Mouse (Mus musculus) embryo, embryonic 10.5 days (tissue): ENCODE measurements at regions not wholly inside any gene's neighbourhood (a gene's known extent, or its start where the extent isn't known, plus 50 kb on each side); places are given as distances from the start of the nearest gene placed in this dataset.

Experiments used
- DNase-seq: peaks from one replicate; pipeline ENCODE4 v3.0.0-alpha.2; 2015; ENCODE audit warnings: low spot score

DNA sequence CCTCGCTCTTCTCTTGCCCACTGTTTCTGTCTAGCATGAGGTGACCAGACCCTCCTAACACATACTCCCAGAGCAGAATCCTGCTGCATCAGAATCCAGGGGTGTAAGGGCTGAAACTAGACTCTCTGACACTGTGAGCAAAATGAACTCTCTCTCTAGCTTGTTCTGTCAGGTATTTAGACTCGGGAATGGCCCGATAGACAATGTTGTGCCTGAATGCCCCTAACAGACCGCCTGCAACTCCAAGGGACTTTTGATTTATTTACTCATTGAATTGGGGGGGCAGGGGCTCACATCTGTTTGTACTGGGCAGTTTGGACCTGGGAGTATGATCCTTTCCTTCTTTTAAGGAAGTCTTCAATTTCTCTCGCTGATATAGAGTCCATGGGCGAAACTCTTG lies 469.3 kb upstream of the Trpc7 start:
- DNase-seq = no peak

DNA sequence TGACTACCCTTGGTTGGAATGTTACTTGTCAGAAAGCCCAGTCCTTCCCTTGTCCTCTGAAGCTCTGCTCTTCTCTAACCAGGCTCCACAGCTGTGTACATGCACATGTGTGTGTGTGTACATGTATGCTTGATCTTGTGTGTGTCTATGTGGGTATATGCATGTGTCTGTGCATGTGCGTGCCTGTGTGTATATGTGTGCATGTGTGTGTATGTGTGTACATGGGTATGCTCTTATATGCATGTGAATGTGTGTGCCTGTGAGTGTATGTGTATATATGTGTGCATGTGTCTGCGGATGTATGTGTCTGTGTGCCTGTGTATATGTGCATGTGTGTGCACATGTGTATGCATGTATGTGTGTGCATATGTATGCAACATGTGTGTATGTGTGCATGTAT lies 468.6 kb upstream of the Trpc7 start:
- no peak for DNase-seq

DNA sequence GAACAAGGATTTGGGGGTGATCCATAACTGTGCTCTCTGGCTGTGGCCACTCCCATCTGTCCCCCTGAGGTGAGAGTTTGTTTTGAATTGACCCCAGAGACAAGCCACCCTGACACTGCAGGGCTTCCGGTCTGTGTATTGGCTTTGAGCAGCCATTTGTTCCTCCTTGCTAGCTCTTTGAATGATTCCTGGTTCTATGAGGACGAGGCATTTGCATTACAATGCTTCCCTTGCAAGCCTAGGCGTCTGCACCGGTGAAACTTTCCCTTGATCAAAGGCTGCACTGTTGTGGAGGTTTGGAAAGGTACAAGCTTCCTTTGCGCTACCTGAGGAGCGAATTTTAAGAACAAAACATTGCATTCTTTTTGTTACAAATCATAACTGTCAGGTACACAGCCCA lies 466.8 kb upstream of the Trpc7 start:
- DNase-seq = peak; percentile 24

DNA sequence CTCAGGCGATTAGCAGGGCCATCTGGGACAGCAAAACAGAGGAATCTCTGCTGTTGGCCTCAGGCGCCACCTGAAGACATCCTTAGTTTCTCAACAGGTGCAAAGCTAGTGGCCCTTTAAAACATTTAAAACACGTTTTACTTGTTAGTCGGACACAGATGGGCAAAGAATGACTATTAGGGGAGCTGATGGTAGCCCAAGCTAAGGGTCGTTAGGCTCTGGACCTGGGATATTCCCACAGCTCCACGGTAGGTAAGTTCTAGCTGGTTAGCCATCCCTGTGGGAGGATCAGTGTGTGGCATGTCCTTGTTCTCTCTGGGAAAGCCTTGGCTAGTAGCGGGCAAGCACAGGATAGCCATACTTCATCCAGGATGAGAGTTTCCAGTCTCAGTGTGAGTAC lies 465.5 kb upstream of the Trpc7 start:
- DNase-seq = no peak

DNA sequence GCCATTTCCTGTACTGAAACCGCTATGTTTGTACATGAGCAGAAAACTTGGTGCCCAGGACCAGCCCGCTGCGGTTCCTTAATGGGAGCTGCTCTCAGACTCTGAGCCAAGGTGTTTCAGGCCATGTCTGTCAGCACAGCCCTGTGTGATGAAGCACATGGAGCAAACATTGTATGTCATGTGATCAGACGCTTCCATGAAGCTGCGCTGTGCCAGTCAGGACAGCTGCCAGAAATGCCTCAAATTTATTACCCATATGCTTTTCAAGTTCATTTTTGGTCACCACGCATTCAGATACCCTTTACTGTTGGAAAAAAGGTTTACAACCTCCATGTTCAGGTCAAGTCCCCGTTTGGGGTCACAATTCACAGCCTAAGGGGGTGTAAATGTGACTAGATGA lies 458.8 kb upstream of the Trpc7 start:
- no peak for DNase-seq

DNA sequence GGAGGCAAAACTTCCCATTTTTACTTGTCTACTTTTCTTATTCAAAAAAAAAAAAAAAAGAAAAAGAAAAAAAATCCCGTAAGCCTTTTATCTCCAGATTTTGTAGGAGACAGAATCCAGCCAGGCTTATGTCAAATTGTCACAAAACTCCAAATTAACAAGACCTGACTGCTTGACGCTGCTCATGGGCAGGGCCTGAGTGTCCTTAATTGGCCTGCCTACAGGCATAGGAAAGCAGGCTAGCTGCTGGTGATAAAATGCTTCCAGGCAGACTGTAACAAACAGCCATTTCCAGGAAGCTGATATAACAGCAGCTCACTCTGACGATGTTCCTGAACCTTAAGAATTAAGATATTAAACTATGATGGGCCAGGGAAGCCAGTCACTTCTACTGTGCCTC lies 458.2 kb upstream of the Trpc7 start:
- no peak for DNase-seq

DNA sequence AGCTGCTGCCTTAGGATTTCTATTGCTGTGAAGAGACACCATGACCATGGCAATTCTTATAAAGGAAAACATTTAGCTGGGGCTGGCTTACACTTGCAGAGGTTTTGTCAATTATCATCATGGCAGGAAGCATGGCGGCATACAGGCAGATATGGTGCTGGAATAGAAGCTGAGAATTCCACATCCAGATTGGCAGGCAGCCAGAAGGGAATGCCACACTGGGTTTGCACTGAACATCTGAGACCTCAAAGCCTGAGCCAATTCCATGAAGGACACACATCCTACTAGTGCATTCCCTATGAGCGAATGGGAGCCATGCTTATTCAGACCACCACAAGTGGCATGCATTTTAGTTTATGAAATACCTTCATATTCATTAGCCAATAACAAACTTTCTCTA lies 455.0 kb upstream of the Trpc7 start:
- DNase-seq = no peak

DNA sequence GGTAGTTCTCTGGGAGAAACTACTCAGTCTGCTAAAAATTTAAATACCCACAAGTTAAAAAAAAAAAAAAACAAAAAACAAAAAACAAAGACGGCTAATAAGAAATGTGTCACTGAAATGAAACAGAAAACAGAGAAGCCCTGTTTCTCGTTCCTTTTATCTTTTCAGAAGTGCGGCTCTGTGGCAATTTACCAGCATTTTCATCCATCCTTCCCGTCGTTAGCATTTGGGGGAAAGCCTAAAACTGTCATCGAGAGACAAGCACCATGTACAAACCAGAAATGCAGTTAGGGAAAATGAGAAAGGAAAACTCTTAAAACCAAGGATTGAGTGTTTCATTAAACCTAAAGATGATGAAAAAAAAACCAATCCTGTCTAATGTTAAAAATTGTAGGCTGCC lies 442.9 kb upstream of the Trpc7 start:
- no peak for DNase-seq

DNA sequence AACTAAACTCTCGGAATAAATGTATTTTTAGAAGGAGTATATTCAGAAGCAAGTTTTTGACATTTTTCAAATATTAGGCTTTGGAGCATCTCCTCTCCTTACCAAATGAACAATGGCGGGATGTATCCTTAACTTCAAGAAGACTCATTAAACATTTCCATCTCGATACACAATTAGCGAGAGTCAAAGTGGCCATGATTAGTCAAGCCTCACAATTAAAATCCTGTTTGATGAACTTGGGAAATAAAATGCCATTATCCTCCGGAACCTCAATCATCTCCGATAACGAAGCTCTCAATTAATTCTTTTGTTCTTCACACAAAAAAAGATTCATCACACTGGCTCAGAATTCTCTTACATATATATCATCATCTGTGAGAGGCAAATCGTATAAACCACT lies 440.8 kb upstream of the Trpc7 start:
- no peak for DNase-seq

DNA sequence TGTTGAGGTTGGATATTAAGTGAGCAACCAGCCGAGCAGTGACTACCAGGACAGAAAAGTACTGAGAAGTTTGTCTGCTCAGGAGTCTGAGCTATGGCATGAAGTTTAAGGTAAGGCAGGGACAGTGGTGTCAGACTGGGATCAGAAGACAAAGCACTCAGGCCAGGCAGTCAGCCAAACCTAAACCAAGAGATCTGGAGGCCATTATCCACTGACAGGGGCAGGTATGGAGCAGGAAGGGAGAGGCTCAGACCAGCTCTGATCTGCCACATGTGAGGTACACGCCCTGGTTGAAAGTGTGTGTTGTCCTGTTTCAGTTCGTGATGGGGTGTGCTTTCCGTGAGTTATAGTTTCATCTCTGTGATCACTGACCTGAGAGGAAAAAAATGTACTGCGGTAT lies 437.2 kb upstream of the Trpc7 start:
- no peak for DNase-seq

DNA sequence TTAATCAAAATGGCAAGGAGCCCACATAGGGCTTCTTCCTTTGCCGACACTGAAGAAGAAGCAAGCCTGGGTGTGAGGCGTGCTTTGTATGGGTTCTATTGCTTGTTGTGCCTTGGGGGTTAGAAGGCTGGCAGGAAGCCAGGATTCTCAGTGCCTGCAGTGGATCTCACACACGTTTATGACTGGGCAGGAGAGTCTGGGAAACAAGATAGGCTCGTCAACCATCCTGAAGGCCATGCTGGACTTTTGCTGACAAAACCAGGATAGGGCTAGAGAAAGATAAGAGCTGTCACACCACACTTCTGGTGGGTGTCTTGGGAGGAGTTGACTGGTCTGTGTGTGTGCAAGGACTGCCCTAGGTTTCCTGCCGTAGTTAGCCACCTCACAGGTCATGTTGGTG lies 436.1 kb upstream of the Trpc7 start:
- no peak for DNase-seq

DNA sequence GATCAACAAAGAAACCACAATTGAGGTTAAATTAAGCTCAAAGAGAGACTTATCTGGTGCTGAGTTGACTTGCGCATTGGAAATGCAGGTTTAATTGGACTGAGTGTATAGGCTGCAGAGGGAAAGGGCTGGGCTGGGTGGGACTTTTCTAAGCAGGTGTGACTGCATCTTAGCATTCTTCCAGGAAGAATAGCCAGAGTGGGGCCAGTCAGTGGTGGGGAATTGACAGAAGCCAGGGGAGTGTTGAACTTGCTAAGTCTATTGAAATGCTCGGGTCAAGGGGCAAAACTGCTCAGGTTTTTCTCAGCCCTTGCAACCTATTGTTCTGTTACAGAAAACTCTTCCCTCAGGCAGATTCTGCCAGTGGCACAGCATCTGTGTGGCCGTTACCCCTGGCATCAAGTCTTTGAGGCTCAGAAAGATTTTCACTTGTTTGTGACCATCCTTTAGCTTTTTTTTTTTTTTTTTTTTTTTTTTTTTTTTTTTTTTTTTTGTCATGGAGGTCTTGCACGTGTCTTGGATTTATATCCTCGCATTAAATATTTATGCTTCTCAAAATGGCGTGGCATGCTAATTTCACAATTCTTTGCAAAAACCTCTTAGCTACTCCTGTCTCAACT lies 429.6 kb upstream of the Trpc7 start:
- no peak for DNase-seq

DNA sequence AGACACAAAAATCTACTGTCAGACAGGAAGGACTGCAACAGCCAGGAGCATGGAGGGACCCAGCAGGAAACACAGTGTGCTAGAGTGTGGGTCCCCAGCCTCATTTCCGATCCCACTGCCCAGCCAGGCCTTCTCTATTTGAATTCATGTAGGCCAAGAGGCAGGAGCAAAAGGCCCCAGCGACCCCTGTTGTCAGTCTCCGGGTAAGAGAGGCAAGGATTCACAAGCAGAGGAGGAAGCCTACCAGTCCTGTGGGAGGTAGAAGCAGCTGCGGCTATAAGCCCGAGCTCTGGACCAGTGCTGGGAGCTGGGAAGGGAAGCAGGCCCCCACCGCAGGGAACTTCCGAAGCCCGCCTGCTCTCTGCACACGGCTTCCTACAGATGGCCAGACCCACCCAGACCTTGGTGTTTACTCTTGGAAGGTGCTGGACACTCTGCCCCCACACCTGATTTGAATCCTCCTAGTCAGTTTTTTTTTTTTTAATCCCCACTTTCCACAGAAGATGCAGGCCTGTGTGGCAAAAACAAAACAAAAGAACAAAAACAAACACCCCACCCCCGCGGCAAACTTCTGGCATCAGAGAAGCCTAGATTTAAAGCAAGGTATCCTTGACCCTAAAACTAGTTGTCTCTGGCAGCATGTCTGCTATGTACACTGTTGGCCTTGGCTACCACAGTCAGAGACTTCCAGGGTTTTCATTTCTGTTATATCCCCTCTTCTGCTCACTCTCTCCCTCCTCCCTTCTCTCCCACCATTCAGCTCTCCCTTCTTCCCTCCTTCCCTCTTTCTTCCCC lies 420.6 kb upstream of the Trpc7 start:
- DNase-seq = peak; percentile 61

DNA sequence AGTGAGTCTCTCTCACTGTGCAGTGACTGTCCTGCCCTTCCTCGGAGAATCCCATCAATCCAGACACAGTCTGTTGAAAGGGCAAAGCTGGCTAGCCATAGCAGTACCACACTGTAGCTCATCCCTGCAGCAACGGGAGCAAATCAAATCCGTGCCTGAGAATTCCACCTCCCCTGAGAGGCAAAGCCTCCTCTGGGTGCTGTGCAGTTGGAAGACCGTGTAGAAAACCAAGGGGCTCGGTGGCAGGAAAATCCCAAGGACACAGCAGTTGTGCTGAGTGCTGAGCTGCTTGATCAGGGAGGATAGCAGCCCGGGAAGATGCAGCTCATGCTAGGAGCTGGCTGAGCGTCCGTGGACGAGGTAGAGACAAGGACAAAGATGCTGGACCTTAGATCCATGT lies 418.7 kb upstream of the Trpc7 start:
- DNase-seq = no peak

DNA sequence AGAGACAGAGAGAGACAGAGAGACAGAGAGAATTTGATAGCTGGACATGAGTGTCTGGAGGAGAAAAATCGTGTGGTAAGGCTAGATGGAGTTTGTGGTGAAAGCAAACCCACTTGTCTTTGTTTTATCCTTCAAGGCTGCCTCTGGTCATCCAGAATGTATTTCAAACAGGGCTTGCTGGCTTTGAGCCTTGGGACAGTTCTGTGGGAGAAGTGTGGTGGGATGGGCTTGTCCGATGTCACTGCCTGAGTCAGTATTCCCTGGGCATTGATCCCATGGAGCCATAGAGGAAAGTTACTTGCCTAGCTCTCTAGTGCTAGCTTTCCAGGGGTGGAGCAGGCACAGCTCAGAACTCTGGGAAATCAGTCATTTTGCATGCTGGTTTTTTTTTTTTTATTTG lies 417.9 kb upstream of the Trpc7 start:
- DNase-seq = no peak

DNA sequence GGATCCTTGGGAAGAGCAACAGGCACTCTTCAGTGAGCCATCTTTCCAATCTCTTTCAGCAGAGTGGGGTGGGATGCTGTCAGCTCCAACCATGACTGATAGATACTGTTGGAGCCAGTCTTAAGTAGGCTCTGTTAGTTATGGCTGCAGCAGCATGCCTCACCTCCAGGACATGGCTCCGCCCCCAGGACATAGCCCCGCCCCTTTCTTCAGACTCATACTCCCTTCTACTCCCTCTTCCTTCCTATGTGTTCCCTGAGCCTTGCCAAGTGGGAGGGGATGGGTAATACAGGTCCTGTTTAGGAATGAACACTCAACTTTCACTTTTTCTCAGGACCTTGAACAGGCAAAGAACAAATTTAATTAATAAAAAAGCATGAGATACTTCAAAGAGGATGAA lies 415.4 kb upstream of the Trpc7 start:
- no peak for DNase-seq

DNA sequence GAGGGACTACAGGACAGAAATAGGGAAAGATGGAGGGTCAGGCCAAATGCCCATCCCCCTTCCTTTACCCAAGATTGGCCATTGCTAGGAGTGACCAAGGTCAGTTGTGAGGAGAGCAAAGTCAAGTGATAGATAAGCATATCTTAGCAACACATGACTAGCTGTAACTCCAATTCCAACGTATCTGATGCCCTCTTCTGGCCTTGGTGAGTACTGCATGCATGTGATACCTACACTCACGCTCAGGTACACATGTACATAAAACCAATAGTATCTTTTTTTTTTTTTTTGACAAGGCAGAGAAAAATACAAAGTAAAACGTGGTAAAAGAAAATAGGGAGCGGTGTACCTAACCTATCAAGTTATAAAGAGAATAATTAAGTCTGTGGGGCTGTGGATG lies 413.8 kb upstream of the Trpc7 start:
- DNase-seq = no peak

DNA sequence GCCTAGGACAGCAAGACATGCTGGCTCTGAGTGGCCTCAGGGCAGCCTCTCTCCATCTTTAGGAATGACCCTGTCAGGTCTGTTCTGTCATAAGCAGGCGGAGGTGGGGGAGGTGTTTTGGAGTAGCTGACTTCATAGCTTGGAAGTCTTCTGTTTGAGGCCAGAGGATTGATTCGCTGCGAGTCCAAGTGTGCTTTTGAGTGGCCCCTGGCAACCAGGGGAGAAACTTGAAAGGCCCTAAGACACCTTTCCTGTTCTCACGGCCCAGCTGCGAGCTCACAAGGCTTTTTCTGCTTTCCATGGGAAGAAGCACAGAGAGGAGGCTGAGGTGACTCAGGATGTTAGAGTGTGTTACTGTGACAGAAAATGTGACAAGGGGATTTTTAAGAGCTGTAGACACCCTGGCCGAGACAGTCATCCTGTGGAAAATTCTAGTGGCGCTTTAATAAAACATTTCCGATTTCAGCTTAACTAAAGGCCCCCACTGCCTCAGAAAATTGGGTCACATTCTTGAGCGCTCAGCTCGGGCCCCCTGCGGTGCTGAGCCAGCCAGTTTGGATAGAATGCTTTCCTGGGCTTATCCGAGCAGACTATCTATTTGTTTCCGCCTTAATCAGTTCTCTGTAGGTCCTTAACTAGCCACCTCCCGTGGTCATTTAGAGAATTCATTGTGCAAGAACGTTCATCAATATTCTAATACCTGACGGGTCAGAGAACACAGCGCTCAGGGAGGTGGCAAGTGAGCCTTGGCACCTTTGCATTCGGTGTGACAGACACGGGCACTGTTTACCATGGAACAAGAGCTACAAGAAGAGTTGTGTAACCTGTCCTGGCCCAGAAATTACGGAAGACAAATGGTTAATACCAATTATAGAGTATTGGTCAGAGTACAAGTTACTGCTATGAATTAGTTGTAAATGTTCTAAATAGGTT lies 412.4 kb upstream of the Trpc7 start:
- DNase-seq = peak; percentile 11

DNA sequence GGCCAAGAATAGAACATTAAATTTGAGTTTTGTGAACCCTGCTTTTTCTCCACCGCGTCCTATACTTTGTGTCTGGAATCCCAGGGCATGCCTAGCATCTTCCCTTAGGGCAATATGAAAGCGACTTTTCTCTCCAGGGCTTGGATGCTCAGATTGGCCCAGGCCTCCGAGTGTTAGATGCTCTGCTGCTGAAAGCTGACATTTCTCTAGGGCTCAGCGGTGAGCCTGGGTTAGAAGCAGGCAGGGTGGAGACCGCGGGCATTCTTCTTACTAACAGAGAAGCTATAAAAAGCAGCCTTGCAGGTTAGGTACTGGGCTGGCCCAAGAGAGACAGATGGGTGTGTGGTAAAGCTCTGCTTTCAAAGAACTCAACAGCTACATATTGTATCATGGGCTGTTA lies 409.8 kb upstream of the Trpc7 start:
- no peak for DNase-seq

DNA sequence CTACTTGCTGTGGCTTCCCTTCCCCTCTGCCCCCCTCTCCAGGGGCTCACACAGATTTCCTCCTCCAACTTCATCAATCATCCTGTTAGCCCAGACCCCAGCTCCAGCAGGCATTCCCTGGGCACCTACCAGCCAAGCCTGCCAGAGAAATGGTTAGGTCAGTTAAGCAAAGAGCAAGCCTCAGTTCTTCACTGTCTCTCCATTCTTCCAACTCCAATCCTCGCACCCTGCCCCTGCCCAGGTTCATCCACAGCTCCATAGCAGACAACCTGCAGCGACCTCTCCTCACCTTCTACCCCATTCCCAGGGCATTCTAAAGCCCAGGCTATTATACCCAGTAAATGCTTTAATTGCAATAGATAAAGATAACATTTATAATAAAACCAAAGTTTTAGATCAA lies 408.0 kb upstream of the Trpc7 start:
- DNase-seq = no peak

DNA sequence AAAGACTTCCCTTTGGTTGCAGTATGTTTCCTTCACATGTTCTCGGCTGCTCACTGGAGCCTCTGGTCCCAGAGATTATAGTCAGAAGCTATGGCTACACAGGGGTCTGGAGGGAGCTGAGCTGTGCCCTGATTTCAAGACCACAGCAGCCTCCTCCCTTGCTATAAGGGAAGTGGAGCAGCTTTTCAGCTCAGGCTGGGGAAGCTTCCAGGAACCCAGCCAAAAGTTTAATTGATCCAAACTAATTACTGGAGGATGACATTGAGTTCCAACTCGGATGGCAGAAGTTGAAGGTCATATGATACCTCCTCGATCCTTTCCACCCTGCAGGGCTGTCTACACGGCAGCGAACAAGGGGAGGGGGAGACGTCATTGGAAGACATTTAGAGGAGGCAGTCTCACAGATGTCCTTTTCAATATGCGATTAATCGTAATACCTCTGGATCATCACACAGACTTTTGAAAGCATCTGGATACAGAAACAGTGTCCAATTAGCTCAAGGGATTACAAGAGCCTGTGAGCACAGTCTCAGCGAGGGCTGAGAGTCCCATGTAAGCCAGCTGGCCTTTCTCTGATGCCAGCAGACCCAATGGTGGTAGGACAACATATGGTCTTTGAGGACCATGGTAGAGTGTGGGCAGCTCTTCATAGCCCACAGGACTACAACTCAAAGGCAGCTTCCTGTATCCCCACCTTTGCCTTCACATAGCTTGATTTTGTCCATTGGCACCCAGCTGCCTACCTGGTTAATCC lies 396.1 kb upstream of the Trpc7 start:
- DNase-seq = no peak

DNA sequence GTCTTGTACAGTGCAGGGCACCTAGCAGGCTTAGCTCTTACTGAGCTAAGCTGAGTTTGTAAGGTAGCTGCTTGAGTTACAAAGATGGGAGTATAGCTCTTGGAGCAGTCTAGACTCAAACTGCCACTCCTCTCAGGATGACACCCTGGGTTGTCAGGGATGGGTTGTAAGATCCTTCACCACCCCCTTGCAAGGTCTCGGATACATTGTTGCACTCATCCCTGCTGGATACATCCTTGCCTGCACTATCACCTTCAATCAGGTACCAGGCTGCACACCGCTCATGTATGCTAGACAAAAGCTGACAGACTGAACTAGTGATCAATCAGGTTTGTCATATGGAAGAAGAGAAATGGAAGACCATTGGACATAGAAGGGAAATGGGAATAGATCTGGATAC lies 390.4 kb upstream of the Trpc7 start:
- DNase-seq = no peak
